Mouse (Mus musculus) olfactory bulb, adult 2 months (tissue): ENCODE measurements at regions not wholly inside any gene's neighbourhood (a gene's known extent, or its start where the extent isn't known, plus 50 kb on each side); places are given as distances from the start of the nearest gene placed in this dataset.

ENCODE experiments used
- H3K27ac ChIP-seq: fragments of 200-500 bp; 2 replicates; pipeline ENCODE4 v1.5.1; 2012; ENCODE audit warnings: low read depth, low read length; ENCODE audit not compliant: insufficient read depth
- H3K4me1 ChIP-seq: fragments of 200-500 bp; 2 replicates; pipeline ENCODE4 v1.6.1; 2012; ENCODE audit warnings: low read length; ENCODE audit not compliant: control insufficient read depth, insufficient read depth
- H3K4me3 ChIP-seq: fragments of 200-500 bp; 2 replicates; pipeline ENCODE4 v1.5.1; 2012; ENCODE audit warnings: mild to moderate bottlenecking, low read depth, low read length, moderate library complexity; ENCODE audit not compliant: insufficient read depth
- CTCF ChIP-seq: fragments of 200-500 bp; IDR thresholded peaks from 2 replicates; pipeline ENCODE4 v1.5.1; 2012; ENCODE audit warnings: low read depth, mild to moderate bottlenecking, low read length, moderate library complexity; ENCODE audit not compliant: insufficient read depth
- POLR2A ChIP-seq: fragments of 200-500 bp; IDR thresholded peaks from 2 replicates; pipeline ENCODE4 v1.6.1; 2012; ENCODE audit warnings: mild to moderate bottlenecking, low read depth, low read length, moderate library complexity; ENCODE audit not compliant: insufficient read depth
- WGBS: fragments of 180-500 bp; shearing (Covaris S2); methylation state at CpG from one replicate; pipeline ENCODE4 v1.1.7; 2018; 5-methylcytosine and 5-hydroxymethylcytosine counted together

- Histone ChIP-seq H3K4me1 (no peaks in the 10 kb centered on the region), H3K4me3 (no peak overlapping the region), H3K27ac (no peak overlapping the region)
- no peak for TF ChIP-seq CTCF
- no peak for TF ChIP-seq POLR2A
- WGBS = 34% methylated on average over 4 of the region's 4 CpGs
Measured at GRCm38 (mm10) chr10:29921658-29922057, 278.7 kb downstream of the Cenpw start.

- no peak for TF ChIP-seq POLR2A
- TF ChIP-seq CTCF = no peak
- Histone ChIP-seq H3K4me1 (no peaks in the 10 kb centered on the region), H3K27ac (no peak overlapping the region), H3K4me3 (no peak overlapping the region)
- WGBS = 25% methylated on average over 1 of the region's 1 CpGs
Measured at GRCm38 (mm10) chr10:29897780-29898363, 302.5 kb downstream of the Cenpw start.

GRCm38 (mm10) chr10:29864566-29864965 is 328.9 kb upstream of the Rspo3 start:
- Histone ChIP-seq H3K4me3 (no peak overlapping the region), H3K27ac (no peak overlapping the region), H3K4me1 (no peaks in the 10 kb centered on the region)
- TF ChIP-seq CTCF (no peak), POLR2A (no peak)

GRCm38 (mm10) chr10:29855749-29856313 is 320.2 kb upstream of the Rspo3 start:
- Histone ChIP-seq H3K27ac (no peak overlapping the region), H3K4me3 (no peak overlapping the region), H3K4me1 (no peaks in the 10 kb centered on the region)
- TF ChIP-seq POLR2A (no peak), CTCF (no peak)
- WGBS = 11% methylated on average over 2 of the region's 2 CpGs

GRCm38 (mm10) chr10:29852516-29852915 is 316.8 kb upstream of the Rspo3 start:
- 60% methylated on average over 2 of the region's 2 CpGs for WGBS
- no peak for TF ChIP-seq CTCF
- no peak for TF ChIP-seq POLR2A
- Histone ChIP-seq H3K4me3 (no peak overlapping the region), H3K27ac (no peak overlapping the region), H3K4me1 (no peaks in the 10 kb centered on the region)

- Histone ChIP-seq H3K27ac (no peak overlapping the region), H3K4me1 (no peaks in the 10 kb centered on the region), H3K4me3 (no peak overlapping the region)
- WGBS = 80% methylated on average over 5 of the region's 5 CpGs
- TF ChIP-seq POLR2A (no peak), CTCF (no peak)
Measured at GRCm38 (mm10) chr10:29824939-29825658, 289.4 kb upstream of the Rspo3 start.

GRCm38 (mm10) chr10:29824413-29824812 is 288.7 kb upstream of the Rspo3 start:
- TF ChIP-seq CTCF (no peak), POLR2A (no peak)
- no peak overlapping the region for H3K27ac ChIP-seq
- H3K4me1 ChIP-seq = no peaks in the 10 kb centered on the region
- H3K4me3 ChIP-seq = no peak overlapping the region

GRCm38 (mm10) chr10:29823177-29823576 is 287.5 kb upstream of the Rspo3 start:
- no peak overlapping the region for H3K27ac ChIP-seq
- no peaks in the 10 kb centered on the region for H3K4me1 ChIP-seq
- WGBS = 83% methylated on average over 2 of the region's 2 CpGs
- TF ChIP-seq POLR2A (no peak), CTCF (no peak)
- H3K4me3 ChIP-seq = no peak overlapping the region

GRCm38 (mm10) chr10:29803915-29804545 is 268.4 kb upstream of the Rspo3 start:
- WGBS = 42% methylated on average over 6 of the region's 6 CpGs
- no peak overlapping the region for H3K27ac ChIP-seq
- H3K4me1 ChIP-seq = no peaks in the 10 kb centered on the region
- TF ChIP-seq CTCF = no peak
- no peak overlapping the region for H3K4me3 ChIP-seq
